Mouse (Mus musculus) spleen, postnatal 36 days (tissue): ENCODE results near the gene Filip1l.
A peak's percentile ranks its signal among the peaks of the same experiment; 100 is the strongest.

Source experiments
- DNase-seq, 2 experiments: peaks; one replicate each; pipeline ENCODE4 v3.0.0; 2022; ENCODE audit warnings: low spot score in 2 of 2, mixed read lengths in 1 of 2

Gene Filip1l

GRCm38 (mm10) chr16:57528457-57528856 lies 175.6 kb downstream of the Filip1l start:
- DNase-seq, result no peak

GRCm38 (mm10) chr16:57530547-57530946 lies 177.7 kb downstream of the Filip1l start:
- DNase-seq, result no peak

GRCm38 (mm10) chr16:57532081-57532493 lies 179.2 kb downstream of the Filip1l start:
- no peak for DNase-seq

GRCm38 (mm10) chr16:57534365-57534764 lies 181.5 kb downstream of the Filip1l start:
- DNase-seq, result no peak

- DNase-seq, result no peak
Measured at GRCm38 (mm10) chr16:57534811-57535210, 181.9 kb downstream of the Filip1l start.

- DNase-seq, result peak; percentile 24
Measured at GRCm38 (mm10) chr16:57536511-57536910, 183.6 kb downstream of the Filip1l start.

GRCm38 (mm10) chr16:57543243-57543642 lies 190.3 kb downstream of the Filip1l start:
- DNase-seq, result no peak

GRCm38 (mm10) chr16:57544441-57544840 lies 191.5 kb downstream of the Filip1l start:
- no peak for DNase-seq

GRCm38 (mm10) chr16:57546355-57546754 lies 193.5 kb downstream of the Filip1l start:
- DNase-seq, result peak in 1 of 2 experiments; percentile 30

- no peak for DNase-seq
Measured at GRCm38 (mm10) chr16:57548608-57549007, 195.7 kb downstream of the Filip1l start.

GRCm38 (mm10) chr16:57549061-57550037 lies 196.5 kb downstream of the Filip1l start:
- peak; percentile 75 to 79 for DNase-seq

GRCm38 (mm10) chr16:57550088-57550487 lies 197.2 kb downstream of the Filip1l start:
- peak; percentile 52 to 72 for DNase-seq

GRCm38 (mm10) chr16:57550817-57551216 lies 197.9 kb downstream of the Filip1l start:
- no peak for DNase-seq

GRCm38 (mm10) chr16:57551617-57552016 lies 198.7 kb downstream of the Filip1l start:
- peak in 1 of 2 experiments; percentile 34 for DNase-seq

GRCm38 (mm10) chr16:57552709-57553108 lies 199.8 kb downstream of the Filip1l start:
- DNase-seq, result no peak

GRCm38 (mm10) chr16:57553235-57553634 lies 200.3 kb downstream of the Filip1l start:
- DNase-seq, result no peak

- no peak for DNase-seq
Measured at GRCm38 (mm10) chr16:57554886-57555400, 202.1 kb downstream of the Filip1l start.

GRCm38 (mm10) chr16:57555667-57556066 lies 202.8 kb downstream of the Filip1l start:
- no peak for DNase-seq

- DNase-seq, result no peak
Measured at GRCm38 (mm10) chr16:57556244-57556643, 203.4 kb downstream of the Filip1l start.

GRCm38 (mm10) chr16:57558258-57558657 lies 205.4 kb downstream of the Filip1l start:
- DNase-seq, result no peak

- no peak for DNase-seq
Measured at GRCm38 (mm10) chr16:57560185-57560584, 207.3 kb downstream of the Filip1l start.

GRCm38 (mm10) chr16:57563453-57563852 lies 210.6 kb downstream of the Filip1l start:
- no peak for DNase-seq

GRCm38 (mm10) chr16:57564807-57565206 lies 211.9 kb downstream of the Filip1l start:
- no peak for DNase-seq
